ENCODE assay signal across 8 mouse cellular contexts in the genomic region with DNA sequence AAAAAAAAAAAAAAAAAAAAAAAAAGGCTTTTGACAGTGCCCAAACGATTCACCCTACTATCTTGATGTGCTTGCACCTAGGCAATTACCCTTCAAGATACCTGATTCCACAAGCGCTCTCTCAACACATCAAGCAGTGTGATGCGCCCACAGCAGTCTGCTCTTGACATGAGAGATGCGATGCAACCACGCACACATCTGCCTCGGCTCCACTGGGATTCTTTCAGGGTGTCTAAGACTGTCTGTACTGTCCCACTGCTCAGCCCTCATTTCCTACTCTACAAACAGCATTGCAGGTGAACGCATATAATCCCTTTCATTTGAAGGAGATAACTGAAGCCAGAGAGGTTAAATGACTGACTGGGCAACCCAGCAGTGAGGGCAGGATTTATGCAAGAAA. TPM values are rescaled to one million over a fixed set of nuclear protein-coding genes. Genes with fewer than 3 reads are reported as not detected.
DNase-seq lines count a peak whose midpoint lies in the region; ATAC-seq and TF ChIP-seq lines count a peak whose summit lies in the region.

No protein-coding gene starts in this region.

- H3K9me3 ChIP-seq in kidney, postnatal 0 days (replicated peaks; ENCODE audit: low read length): no peaks in the 10 kb centered on the region
- H3K9me3 ChIP-seq in forebrain, postnatal 0 days (ENCODE audit: low read length): no peaks in the 10 kb centered on the region
- no peaks in the 10 kb centered on the region for H3K9me3 ChIP-seq in midbrain, embryonic 10.5 days (replicated peaks)

- H3K27me3 ChIP-seq in kidney, postnatal 0 days (ENCODE audit: insufficient read depth, low read length): no peaks in the 10 kb centered on the region
- H3K27me3 ChIP-seq in forebrain, postnatal 0 days (ENCODE audit: insufficient read depth, low read length): no peaks in the 10 kb centered on the region
- H3K27me3 ChIP-seq in midbrain, embryonic 10.5 days (ENCODE audit: low read depth, poor library complexity, severe bottlenecking): no peaks in the 10 kb centered on the region

- H3K4me2 ChIP-seq in kidney, postnatal 0 days (ENCODE audit: low read length): peak overlapping the region; percentile 78
- H3K4me2 ChIP-seq in forebrain, postnatal 0 days (ENCODE audit: low read depth): peak overlapping the region; percentile 81

- no peak for ATAC-seq in kidney, postnatal 0 days (replicated peaks; ENCODE audit: low FRiP score, low read depth)
- no peak for ATAC-seq in forebrain, postnatal 0 days

- no peak for TF ChIP-seq POLR2A in bone marrow, adult 2 months (IDR thresholded peaks at IDR 0.05; ENCODE audit: borderline replicate concordance, control insufficient read depth, low read depth, low read length)

- H3K4me3 ChIP-seq in kidney, postnatal 0 days (replicated peaks; ENCODE audit: low read depth, low read length): peak overlapping the region; percentile 96
- peak overlapping the region; percentile 98 for H3K4me3 ChIP-seq in bone marrow, adult 2 months (replicated peaks; ENCODE audit: control insufficient read depth, low read depth, low read length)
- H3K4me3 ChIP-seq in forebrain, postnatal 0 days (ENCODE audit: low read depth, low read length): peak overlapping the region; percentile 94
- peak overlapping the region; percentile 98 for H3K4me3 ChIP-seq in midbrain, embryonic 10.5 days

- WGBS in kidney, postnatal 0 days: 52% methylated on average over 7 of the region's 7 CpGs
- 68% methylated on average over 7 of the region's 7 CpGs for WGBS in bone marrow, adult 2 months
- 54% methylated on average over 7 of the region's 7 CpGs for WGBS in forebrain, postnatal 0 days
- 76% methylated on average over 7 of the region's 7 CpGs for WGBS in midbrain, embryonic 10.5 days

- peak overlapping the region; percentile 93 for H3K9ac ChIP-seq in kidney, postnatal 0 days (ENCODE audit: low read depth, low read length)
- peak overlapping the region; percentile 96 for H3K9ac ChIP-seq in forebrain, postnatal 0 days

- peaks cover 6% of the 10 kb centered on the region; the same call in 1 of the 2 replicates for H3K4me1 ChIP-seq in kidney, postnatal 0 days (replicated peaks; ENCODE audit: insufficient read depth, low read length)
- peaks cover 4% of the 10 kb centered on the region for H3K4me1 ChIP-seq in bone marrow, adult 2 months (ENCODE audit: control insufficient read depth, insufficient read depth, low read length)
- peaks cover 9% of the 10 kb centered on the region for H3K4me1 ChIP-seq in forebrain, postnatal 0 days (ENCODE audit: insufficient read depth)
- peaks cover 16% of the 10 kb centered on the region for H3K4me1 ChIP-seq in midbrain, embryonic 10.5 days

- no peak overlapping the region for H3K27ac ChIP-seq in kidney, postnatal 0 days
- no peak overlapping the region for H3K27ac ChIP-seq in bone marrow, adult 2 months (ENCODE audit: control insufficient read depth, insufficient read depth, low read depth, low read length, poor library complexity)
- H3K27ac ChIP-seq in forebrain, postnatal 0 days (ENCODE audit: low read depth, low read length): 0 out of 2 replicates have a peak overlapping the region, but pooled peaks have one; percentile 93
- peak overlapping the region; percentile 99 for H3K27ac ChIP-seq in midbrain, embryonic 10.5 days (replicated peaks)

- H3K36me3 ChIP-seq in kidney, postnatal 0 days (ENCODE audit: insufficient read depth, low read length): peaks cover 33% of the 10 kb centered on the region
- peaks cover 36% of the 10 kb centered on the region for H3K36me3 ChIP-seq in forebrain, postnatal 0 days (ENCODE audit: insufficient read depth)
- peaks cover 46% of the 10 kb centered on the region for H3K36me3 ChIP-seq in midbrain, embryonic 10.5 days

- TF ChIP-seq CTCF in kidney, postnatal 0 days (IDR thresholded peaks at IDR 0.05; ENCODE audit: low read depth): no peak
- no peak for TF ChIP-seq CTCF in bone marrow, adult 2 months (IDR thresholded peaks at IDR 0.05; ENCODE audit: control insufficient read depth, insufficient read depth, low read length)
- no peak for TF ChIP-seq CTCF in forebrain, postnatal 0 days (IDR thresholded peaks at IDR 0.05; ENCODE audit: low read depth)

- no peak for DNase-seq in kidney, postnatal 0 days (ENCODE audit: low spot score)
- no peak for DNase-seq in kidney, postnatal 36 days
- DNase-seq in forebrain, postnatal 0 days: peak; percentile 18
- DNase-seq in midbrain, embryonic 10.5 days (ENCODE audit: low spot score): no peak
- no peak for DNase-seq in retina, embryonic 14.5 days (ENCODE audit: low spot score)
- no peak for DNase-seq in gastrocnemius, postnatal 25 days
- no peak for DNase-seq in MN1 (ENCODE audit: low spot score)

RNA-seq across cellular contexts. Expression of a gene that starts 1.2 kb away (rescaled TPM):
- polyA plus RNA-seq in kidney, postnatal 0 days (2015; fragmentation: Nextera tagmentation; extraction: Ambion mirVana): 34.4 and 37.5 TPM in 2 replicates
- polyA plus RNA-seq in bone marrow, adult 2 months (2011; ENCODE audit: insufficient read depth, insufficient read length, low replicate concordance, missing spikeins): 25.4 and 28.5 TPM in 2 replicates
- 104 and 125 TPM in 2 replicates for total RNA-seq in forebrain, postnatal 0 days (2014; rRNA removed)
- polyA plus RNA-seq in forebrain, postnatal 0 days (2015; fragmentation: Nextera tagmentation; extraction: Ambion mirVana): 46.4 and 74.0 TPM in 2 replicates
- 80.1 and 96.1 TPM in 2 replicates for polyA plus RNA-seq in midbrain, embryonic 10.5 days (2016; fragmentation: Nextera tagmentation; extraction: Ambion mirVana)
- total RNA-seq in gastrocnemius, postnatal 25 days (2021): 100 to 1,000 TPM in 1 of 2 experiments, 10 to 100 TPM in 1; 63.2 to 101 TPM

RNA-seq across cellular contexts. Expression of a gene that starts 46.0 kb away (rescaled TPM):
- 4.5 and 4.7 TPM in 2 replicates for polyA plus RNA-seq in kidney, postnatal 0 days (2015; fragmentation: Nextera tagmentation; extraction: Ambion mirVana)
- polyA plus RNA-seq in bone marrow, adult 2 months (2011; ENCODE audit: insufficient read depth, insufficient read length, low replicate concordance, missing spikeins): 0.50 and 2.4 TPM in 2 replicates
- 32.9 and 35.1 TPM in 2 replicates for total RNA-seq in forebrain, postnatal 0 days (2014; rRNA removed)
- 2.0 and 2.3 TPM in 2 replicates for polyA plus RNA-seq in forebrain, postnatal 0 days (2015; fragmentation: Nextera tagmentation; extraction: Ambion mirVana)
- 1.7 and 1.8 TPM in 2 replicates for polyA plus RNA-seq in midbrain, embryonic 10.5 days (2016; fragmentation: Nextera tagmentation; extraction: Ambion mirVana)
- total RNA-seq in gastrocnemius, postnatal 25 days (2021): 1 to 10 TPM; 3.7 to 4.1 TPM

Comparison
In these comparisons a context has a peak if more than half of its experiments do, and no peak if none do; other contexts are left out.
1. H3K27ac ChIP-seq: peak in forebrain, postnatal 0 days (single experiment) and midbrain, embryonic 10.5 days (single experiment); none in kidney, postnatal 0 days (single experiment) and bone marrow, adult 2 months (single experiment).
2. Peak in every context shown above with its lines, with median percentiles within 50 percentile points of each other: H3K4me3 ChIP-seq.